Mouse (Mus musculus) stomach, postnatal 0 days (tissue): ENCODE results near the gene Uvssa. TPM values are rescaled to one million over a fixed set of nuclear protein-coding genes. Genes with fewer than 3 reads are reported as not detected.

Experiments used
- ATAC-seq: fragments of 200-750 bp; cut with Nextera tagmentation; 2 replicates; pipeline ENCODE4 v1.8.0; 2017; ENCODE audit not compliant: low FRiP score, low TSS enrichment
- DNase-seq: peaks from one replicate; pipeline ENCODE4 v3.0.0-alpha.2; 2016; ENCODE audit warnings: low spot score
- H3K27ac ChIP-seq: fragments of 300-500 bp; sonication (generic); replicated peaks from 2 replicates; pipeline ENCODE4 v1.5.1; 2014; ENCODE audit warnings: mild to moderate bottlenecking, control low read depth
- H3K27me3 ChIP-seq: fragments of 300-500 bp; sonication (generic); 2 replicates; pipeline ENCODE4 v1.6.1; 2014; ENCODE audit warnings: low read length; ENCODE audit not compliant: control insufficient read depth, insufficient read depth
- H3K36me3 ChIP-seq: fragments of 300-500 bp; sonication (generic); 2 replicates; pipeline ENCODE4 v1.6.1; 2014; ENCODE audit warnings: low read length, mixed read lengths; ENCODE audit not compliant: control insufficient read depth, insufficient read depth
- H3K4me1 ChIP-seq: fragments of 300-500 bp; sonication (generic); replicated peaks from 2 replicates; pipeline ENCODE4 v1.6.1; 2014; ENCODE audit warnings: antibody characterized with exemption; ENCODE audit not compliant: control insufficient read depth, insufficient read depth
- H3K4me2 ChIP-seq: fragments of 300-500 bp; sonication (generic); replicated peaks from 2 replicates; pipeline ENCODE4 v1.6.1; 2014; ENCODE audit warnings: low read depth, mild to moderate bottlenecking, control low read depth, moderate library complexity
- H3K4me3 ChIP-seq: fragments of 300-500 bp; sonication (generic); 2 replicates; pipeline ENCODE4 v1.5.1; 2014; ENCODE audit warnings: low read depth, low read length, control low read depth
- H3K9ac ChIP-seq: fragments of 300-500 bp; sonication (generic); 2 replicates; pipeline ENCODE4 v1.6.1; 2014; ENCODE audit warnings: mild to moderate bottlenecking, low read length, control low read depth, mixed read lengths
- H3K9me3 ChIP-seq: fragments of 300-500 bp; sonication (generic); 2 replicates; pipeline ENCODE4 v1.6.1; 2016; ENCODE audit warnings: low read length; ENCODE audit not compliant: control insufficient read depth
- CTCF ChIP-seq: IDR thresholded peaks from 2 replicates; pipeline ENCODE4 v1.5.1; 2016; ENCODE audit warnings: antibody characterized with exemption, low read depth, mild to moderate bottlenecking, moderate library complexity
- EP300 ChIP-seq: optimal IDR thresholded peaks from 2 replicates; pipeline ENCODE3; 2016; ENCODE audit warnings: antibody characterized with exemption
- WGBS: fragments of 180-500 bp; shearing (Covaris S2); extraction: QIAGEN DNeasy Blood & Tissue Kit; methylation state at CpG from one replicate; pipeline ENCODE4 v1.1.7; 2014; 5-methylcytosine and 5-hydroxymethylcytosine counted together
- polyA plus RNA-seq: library from polyadenylated mRNA; unstranded; fragments of >200 nt; fragmentation: Nextera tagmentation; extraction: Ambion mirVana; gene quantifications from 2 replicates; pipeline ENCODE4 v1.2.1, GENCODE M21; 2015

Gene Uvssa
- 4.5 and 5.0 TPM in 2 replicates for polyA plus RNA-seq

GRCm38 (mm10) chr5:33378302-33378854, at the start of gene Uvssa:
Uvssa (plus strand) TSS chr5:33378549.
- ATAC-seq (peak; percentile 98), DNase-seq (peak; percentile 100)
- Histone ChIP-seq H3K27me3 (no peaks in the 10 kb centered on the region), H3K4me1 (peaks cover 4% of the 10 kb centered on the region; the same call in 1 of the 2 replicates), H3K36me3 (peaks cover 6% of the 10 kb centered on the region), H3K4me2 (peak within 1 kb of the TSS; percentile 83), H3K9ac (peak within 1 kb of the TSS; percentile 88), H3K27ac (peak within 1 kb of the TSS; percentile 98), H3K4me3 (peak within 1 kb of the TSS; percentile 67), H3K9me3 (no peaks in the 10 kb centered on the region)
- WGBS: under 1% methylated on average over 46 of the region's 46 CpGs
- TF ChIP-seq EP300: no peak
- TF ChIP-seq CTCF: peak; percentile 75

DNA sequence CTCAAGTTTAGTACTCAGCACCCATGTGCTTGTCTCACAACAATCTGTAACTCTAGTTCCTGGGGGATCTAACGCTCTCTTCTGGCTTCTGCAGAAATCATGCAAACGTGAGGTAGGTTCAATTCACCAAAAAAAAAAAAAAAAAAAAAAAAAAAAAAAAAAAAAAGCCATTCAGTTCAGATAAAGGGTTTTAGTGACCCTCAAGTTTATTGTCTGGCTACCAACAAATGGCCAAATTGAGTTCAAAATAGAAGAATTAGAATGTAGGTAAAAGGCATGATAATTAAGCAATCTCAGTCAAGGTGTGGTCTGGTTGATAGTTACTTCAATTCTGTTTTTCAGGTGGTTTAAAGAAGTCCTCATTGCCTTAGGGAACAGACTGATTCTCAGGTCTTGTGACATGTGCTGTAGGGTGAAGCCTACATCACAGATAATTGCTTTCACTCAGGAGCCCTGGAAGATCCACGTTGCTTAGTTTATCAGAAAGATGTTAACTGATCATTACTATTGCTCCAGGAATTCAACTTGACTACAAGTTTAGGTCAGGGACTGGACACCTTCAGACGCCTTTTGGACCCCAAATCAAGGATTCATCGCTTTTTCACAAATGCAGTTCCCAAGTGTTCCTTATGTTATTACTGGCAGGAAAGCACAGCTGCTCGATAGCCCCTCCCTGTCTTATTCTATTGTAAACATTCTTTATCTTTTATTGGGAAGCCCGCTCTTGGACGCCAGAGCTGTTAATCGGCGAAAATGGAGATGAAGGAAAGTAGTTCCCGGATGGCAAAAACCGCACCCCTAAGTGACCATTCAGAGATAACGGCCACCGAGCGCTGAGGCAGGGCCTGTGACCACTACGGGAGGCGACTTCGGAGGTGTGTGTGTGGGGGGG, 43.7 kb upstream of the Uvssa start:
- no peaks in the 10 kb centered on the region for H3K36me3 ChIP-seq
- no peaks in the 10 kb centered on the region for H3K27me3 ChIP-seq

GRCm38 (mm10) chr5:33335273-33335976, 42.9 kb upstream of the Uvssa start, which contains the start of gene Maea:
Maea (plus strand) TSS chr5:33335509.
- Histone ChIP-seq H3K4me3 (peak within 1 kb of the TSS; percentile 98), H3K4me1 (0 out of 2 replicates have a peak, but pooled peaks cover 6% of the 10 kb centered on the region), H3K4me2 (peak within 1 kb of the TSS; percentile 71), H3K27ac (peak within 1 kb of the TSS; percentile 92), H3K36me3 (no peaks in the 10 kb centered on the region), H3K9ac (peak within 1 kb of the TSS; percentile 98), H3K27me3 (no peaks in the 10 kb centered on the region), H3K9me3 (no peaks in the 10 kb centered on the region)
- TF ChIP-seq EP300 (peak; percentile 67), CTCF (no peak; the same call in 1 of the 2 replicates)
- DNase-seq (peak; percentile 96), ATAC-seq (peak; percentile 100)
- under 1% methylated on average over 63 of the region's 71 CpGs for WGBS

More for the DNA sequence above, 43.7 kb upstream of the Uvssa start:
- 0 out of 2 replicates have a peak, but pooled peaks cover 6% of the 10 kb centered on the region for H3K4me1 ChIP-seq
- peak overlapping the region; percentile 71 for H3K4me2 ChIP-seq
- H3K9ac ChIP-seq: peak overlapping the region; percentile 69
- peak overlapping the region; percentile 83 for H3K27ac ChIP-seq
- WGBS: 19% methylated on average over 18 of the region's 18 CpGs
- peak overlapping the region; percentile 98 for H3K4me3 ChIP-seq
- TF ChIP-seq EP300 (no peak), CTCF (no peak)
- ATAC-seq (no peak; the same call in 1 of the 2 replicates), DNase-seq (no peak)
- H3K9me3 ChIP-seq: no peaks in the 10 kb centered on the region

DNA sequence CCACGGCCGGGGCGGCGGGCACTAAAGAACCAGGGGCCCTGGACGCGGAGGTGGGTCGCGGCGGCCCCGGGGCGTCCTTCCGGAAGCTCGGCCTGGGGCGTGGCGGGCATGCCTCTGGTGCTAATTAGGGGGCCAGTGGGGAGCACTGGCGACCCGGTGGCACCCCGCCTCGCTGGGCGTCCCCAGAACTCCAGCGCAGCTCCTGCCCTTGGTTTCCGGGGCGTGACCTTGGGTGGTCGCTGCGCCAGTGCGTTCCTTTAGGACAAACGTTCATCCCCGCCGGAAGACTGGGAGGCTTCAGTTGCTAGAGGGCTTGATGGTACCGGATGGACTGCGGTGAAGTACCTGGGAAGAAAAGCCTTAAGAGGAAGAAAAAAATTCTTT, 42.4 kb upstream of the Uvssa start:
- Histone ChIP-seq H3K4me3 (peak overlapping the region; percentile 98), H3K4me2 (peak overlapping the region; percentile 68), H3K27me3 (no peaks in the 10 kb centered on the region), H3K4me1 (0 out of 2 replicates have a peak, but pooled peaks cover 6% of the 10 kb centered on the region), H3K9ac (peak overlapping the region; percentile 98), H3K36me3 (no peaks in the 10 kb centered on the region), H3K9me3 (no peaks in the 10 kb centered on the region), H3K27ac (peak overlapping the region; percentile 92)
- under 1% methylated on average over 31 of the region's 31 CpGs for WGBS
- peak; percentile 53 for DNase-seq
- no peak; the same call in 1 of the 2 replicates for ATAC-seq
- TF ChIP-seq CTCF (no peak), EP300 (no peak)

DNA sequence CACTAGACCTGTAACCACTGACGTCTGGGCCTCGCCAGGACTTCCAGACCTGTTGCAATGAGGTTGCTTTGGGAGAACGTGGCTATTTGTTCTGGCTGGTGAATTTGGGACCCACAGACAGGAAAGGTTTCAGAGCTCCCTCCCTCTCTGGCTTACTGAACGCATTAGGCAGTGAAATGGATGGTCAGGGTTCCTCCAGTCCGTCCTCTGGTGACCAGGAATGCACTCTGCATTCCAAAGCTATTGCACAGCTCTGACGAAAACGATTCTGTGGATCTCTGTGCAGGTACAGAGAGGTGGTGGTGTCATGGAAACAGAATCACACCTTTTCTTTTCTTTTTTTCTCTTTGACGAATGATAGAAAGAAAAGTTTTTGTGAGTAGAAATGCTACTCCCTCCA, 41.1 kb upstream of the Uvssa start:
- Histone ChIP-seq H3K4me2 (peak overlapping the region; percentile 68; the same call in 1 of the 2 replicates), H3K9me3 (no peaks in the 10 kb centered on the region), H3K27me3 (no peaks in the 10 kb centered on the region), H3K9ac (no peak overlapping the region; the same call in 1 of the 2 replicates), H3K27ac (no peak overlapping the region), H3K36me3 (no peaks in the 10 kb centered on the region), H3K4me1 (0 out of 2 replicates have a peak, but pooled peaks cover 6% of the 10 kb centered on the region), H3K4me3 (no peak overlapping the region)
- ATAC-seq (no peak), DNase-seq (no peak)
- TF ChIP-seq EP300 (no peak), CTCF (no peak)
- WGBS: 54% methylated on average over 8 of the region's 8 CpGs
